Mouse (Mus musculus) embryonic facial prominence, embryonic 14.5 days (tissue): ENCODE results near the gene Smoc2. TPM values are rescaled to one million over a fixed set of nuclear protein-coding genes. Genes with fewer than 3 reads are reported as not detected.
A peak's percentile ranks its signal among the peaks of the same experiment; 100 is the strongest.

ENCODE experiments used
- ATAC-seq: fragments of 200-750 bp; cut with Nextera tagmentation; 2 replicates; pipeline ENCODE4 v1.8.0; 2017; ENCODE audit warnings: low read depth, moderate number of reproducible peaks, moderate TSS enrichment
- DNase-seq: peaks from one replicate; pipeline ENCODE4 v3.0.0-alpha.2; 2015; ENCODE audit warnings: low spot score
- H3K27ac ChIP-seq: fragments of 300-500 bp; sonication (generic); replicated peaks from 2 replicates; pipeline ENCODE4 v1.5.1; 2014; ENCODE audit warnings: low read depth, mild to moderate bottlenecking, low read length, moderate library complexity
- H3K27me3 ChIP-seq: fragments of 300-500 bp; sonication (generic); replicated peaks from 2 replicates; pipeline ENCODE4 v1.6.1; 2014; ENCODE audit warnings: low read length; ENCODE audit not compliant: control insufficient read depth, insufficient read depth
- H3K36me3 ChIP-seq: fragments of 300-500 bp; sonication (generic); 2 replicates; pipeline ENCODE4 v1.6.1; 2014; ENCODE audit warnings: low read length, mixed read lengths; ENCODE audit not compliant: control insufficient read depth, insufficient read depth
- H3K4me1 ChIP-seq: fragments of 300-500 bp; sonication (generic); 2 replicates; pipeline ENCODE4 v1.6.1; 2014; ENCODE audit warnings: antibody characterized with exemption, low read length; ENCODE audit not compliant: control insufficient read depth, insufficient read depth
- H3K4me2 ChIP-seq: fragments of 300-500 bp; sonication (generic); 2 replicates; pipeline ENCODE4 v1.6.1; 2014; ENCODE audit warnings: low read depth, mild to moderate bottlenecking, low read length, moderate library complexity, mixed read lengths
- H3K4me3 ChIP-seq: fragments of 300-500 bp; sonication (generic); 2 replicates; pipeline ENCODE4 v1.5.1; 2014; ENCODE audit warnings: low read depth, mild to moderate bottlenecking, low read length
- H3K9ac ChIP-seq: fragments of 300-500 bp; sonication (generic); 2 replicates; pipeline ENCODE4 v1.6.1; 2014; ENCODE audit warnings: low read depth, mild to moderate bottlenecking, low read length, moderate library complexity, mixed read lengths
- H3K9me3 ChIP-seq: fragments of 300-500 bp; sonication (generic); 2 replicates; pipeline ENCODE4 v1.6.1; 2016; ENCODE audit warnings: low read length; ENCODE audit not compliant: control insufficient read depth
- WGBS: fragments of 180-500 bp; shearing (Covaris S2); extraction: QIAGEN DNeasy Blood & Tissue Kit; methylation state at CpG from one replicate; pipeline ENCODE4 v1.1.7; 2014; 5-methylcytosine and 5-hydroxymethylcytosine counted together
- polyA plus RNA-seq: library from polyadenylated mRNA; unstranded; fragments of >200 nt; fragmentation: Nextera tagmentation; extraction: Ambion mirVana; gene quantifications from 2 replicates; pipeline ENCODE4 v1.2.1, GENCODE M21; 2014

Smoc2 gene
- polyA plus RNA-seq, 1 experiment from 2014 or later = 207 TPM

DNA sequence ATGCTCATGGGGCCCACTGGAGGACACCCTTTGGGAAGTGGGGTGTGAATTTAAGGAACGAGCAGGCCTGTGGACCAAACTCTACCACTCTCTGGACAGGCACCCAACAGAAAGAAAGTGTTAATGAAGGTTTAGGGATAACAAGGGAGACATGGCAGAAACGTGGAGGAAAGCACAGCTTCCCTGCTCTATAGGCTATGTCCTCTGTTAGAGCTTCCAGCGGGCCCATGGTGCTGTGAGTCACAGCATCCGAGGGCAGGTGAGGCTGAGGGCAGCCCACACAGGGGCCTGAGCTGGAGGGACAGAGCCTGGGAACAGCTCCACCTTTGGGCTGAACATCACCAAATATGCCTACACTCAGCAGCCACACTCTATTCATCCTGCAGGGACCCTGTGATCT, 66.2 kb downstream of the Smoc2 start:
- no peak overlapping the region for H3K27ac ChIP-seq
- H3K9me3 ChIP-seq = no peaks in the 10 kb centered on the region
- WGBS = 76% methylated on average over 4 of the region's 4 CpGs

DNA sequence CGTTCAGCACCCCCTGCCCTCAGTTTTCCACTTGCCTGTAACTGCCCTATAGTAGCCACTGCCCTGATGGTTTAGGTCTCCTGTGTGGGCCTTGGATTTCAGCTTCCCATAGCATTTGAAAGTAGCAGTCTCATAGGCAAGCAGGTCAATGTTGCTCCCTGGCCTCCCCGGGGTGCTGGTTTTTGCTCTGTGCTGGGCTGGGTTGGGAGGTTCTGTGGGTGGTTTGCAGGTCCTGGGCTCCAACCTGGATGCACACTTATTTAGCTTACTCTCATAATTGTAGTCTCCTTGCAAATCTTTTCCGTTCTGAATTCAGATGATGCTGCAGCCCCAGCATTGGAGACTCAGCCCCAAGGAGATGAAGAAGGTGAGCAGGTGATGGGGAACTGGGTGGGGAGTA, 67.6 kb downstream of the Smoc2 start:
- ATAC-seq (no peak), DNase-seq (no peak)
- Histone ChIP-seq H3K4me3 (no peak overlapping the region), H3K4me1 (no peaks in the 10 kb centered on the region; the same call in 1 of the 2 replicates), H3K9ac (no peak overlapping the region), H3K36me3 (no peaks in the 10 kb centered on the region), H3K27me3 (no peaks in the 10 kb centered on the region), H3K4me2 (no peak overlapping the region), H3K27ac (no peak overlapping the region), H3K9me3 (0 out of 2 replicates have a peak, but pooled peaks cover under 1% of the 10 kb centered on the region)
- 86% methylated on average over 3 of the region's 3 CpGs for WGBS

More for the DNA sequence above, 66.2 kb downstream of the Smoc2 start:
- Histone ChIP-seq H3K36me3 (no peaks in the 10 kb centered on the region), H3K4me1 (no peaks in the 10 kb centered on the region; the same call in 1 of the 2 replicates), H3K9ac (no peak overlapping the region), H3K4me2 (no peak overlapping the region), H3K4me3 (no peak overlapping the region), H3K27me3 (no peaks in the 10 kb centered on the region)
- DNase-seq (no peak), ATAC-seq (no peak)

DNA sequence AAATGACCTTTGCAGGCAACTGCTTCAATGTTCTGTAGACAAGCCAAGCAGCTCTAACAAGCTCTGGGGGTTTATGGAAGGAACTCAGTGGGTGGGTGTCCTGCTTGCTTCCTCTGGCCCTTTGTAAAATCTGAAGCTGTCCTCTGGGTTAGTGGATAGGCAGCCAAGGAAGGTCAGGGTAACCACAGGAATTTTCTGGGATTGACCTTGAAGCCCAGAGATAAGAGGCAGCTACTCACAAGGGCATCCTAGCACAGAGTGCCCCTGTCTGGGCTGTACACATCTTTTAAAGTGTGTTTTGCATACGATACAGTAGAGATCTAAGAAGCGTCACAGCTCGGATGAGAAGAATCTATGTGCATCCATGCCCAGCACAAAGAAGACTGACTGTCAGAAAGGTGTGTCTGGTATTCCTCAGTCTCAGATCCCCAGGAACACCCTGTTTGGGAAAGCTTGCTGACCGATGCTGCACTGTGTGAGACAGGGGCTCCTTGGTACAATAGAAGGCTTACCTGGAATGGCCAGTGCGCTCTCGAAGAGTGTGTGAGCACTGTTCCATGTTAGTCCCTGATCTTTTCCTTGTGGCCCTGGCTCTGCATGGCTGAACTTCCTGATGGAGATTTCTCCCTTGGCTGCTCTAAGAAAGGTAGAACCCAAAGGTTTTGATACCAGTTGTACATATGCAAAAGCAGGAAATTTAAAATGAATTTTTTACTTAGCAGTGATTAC, 69.9 kb downstream of the Smoc2 start:
- Histone ChIP-seq H3K4me1 (no peaks in the 10 kb centered on the region), H3K36me3 (peaks cover 6% of the 10 kb centered on the region; the same call in 1 of the 2 replicates), H3K27ac (no peak overlapping the region), H3K4me2 (no peak overlapping the region), H3K9ac (no peak overlapping the region), H3K27me3 (no peaks in the 10 kb centered on the region), H3K4me3 (no peak overlapping the region), H3K9me3 (0 out of 2 replicates have a peak, but pooled peaks cover 4% of the 10 kb centered on the region)
- ATAC-seq = no peak
- no peak for DNase-seq
- 91% methylated on average over 6 of the region's 6 CpGs for WGBS

DNA sequence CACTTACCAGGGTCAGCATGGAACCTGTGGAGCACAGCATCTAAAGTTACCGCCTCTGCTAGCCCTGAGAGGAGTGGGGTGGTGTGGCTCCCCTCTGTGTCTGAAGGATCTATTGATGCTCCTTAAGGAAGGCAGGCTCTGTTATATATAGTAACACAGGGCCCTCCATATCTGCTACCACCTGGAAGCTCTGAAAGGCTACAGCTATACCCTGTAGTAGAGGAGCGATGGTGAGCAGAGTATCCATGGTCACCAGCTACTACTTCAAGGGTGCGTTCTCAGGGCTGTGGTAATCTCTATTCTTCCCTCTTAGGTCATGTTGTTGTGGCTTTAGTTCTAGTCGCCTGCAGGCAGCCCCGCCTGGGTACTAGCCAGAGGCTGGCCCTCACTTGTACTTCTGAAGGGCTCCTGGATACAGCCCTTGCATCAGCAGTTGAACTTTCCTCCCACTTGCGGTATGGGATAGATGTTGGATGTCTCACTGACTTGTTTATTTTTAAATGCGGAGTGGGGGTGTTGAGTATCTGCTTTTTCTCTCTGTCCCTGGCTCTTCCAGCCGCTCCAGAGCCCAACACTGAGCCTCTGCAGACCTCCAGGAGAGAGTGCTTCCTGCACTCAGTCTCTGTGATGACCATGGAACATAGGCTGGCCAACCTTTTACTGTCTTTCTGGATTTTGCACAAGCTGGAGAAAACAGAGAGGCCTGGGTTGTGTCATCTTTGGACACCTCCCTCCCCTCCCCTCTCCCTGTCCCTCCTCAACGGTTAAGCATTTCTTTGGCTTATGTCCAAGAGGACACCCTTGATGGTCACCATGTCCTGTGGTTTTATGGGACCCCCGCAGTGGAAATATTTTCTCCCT, 74.1 kb downstream of the Smoc2 start:
- Histone ChIP-seq H3K4me1 (no peaks in the 10 kb centered on the region), H3K27ac (no peak overlapping the region), H3K9ac (no peak overlapping the region), H3K4me3 (no peak overlapping the region), H3K36me3 (peaks cover 6% of the 10 kb centered on the region; the same call in 1 of the 2 replicates), H3K9me3 (0 out of 2 replicates have a peak, but pooled peaks cover 4% of the 10 kb centered on the region), H3K27me3 (no peaks in the 10 kb centered on the region), H3K4me2 (no peak overlapping the region)
- WGBS = 80% methylated on average over 10 of the region's 10 CpGs
- DNase-seq (no peak), ATAC-seq (peak; percentile 57; the same call in 1 of the 2 replicates)

DNA sequence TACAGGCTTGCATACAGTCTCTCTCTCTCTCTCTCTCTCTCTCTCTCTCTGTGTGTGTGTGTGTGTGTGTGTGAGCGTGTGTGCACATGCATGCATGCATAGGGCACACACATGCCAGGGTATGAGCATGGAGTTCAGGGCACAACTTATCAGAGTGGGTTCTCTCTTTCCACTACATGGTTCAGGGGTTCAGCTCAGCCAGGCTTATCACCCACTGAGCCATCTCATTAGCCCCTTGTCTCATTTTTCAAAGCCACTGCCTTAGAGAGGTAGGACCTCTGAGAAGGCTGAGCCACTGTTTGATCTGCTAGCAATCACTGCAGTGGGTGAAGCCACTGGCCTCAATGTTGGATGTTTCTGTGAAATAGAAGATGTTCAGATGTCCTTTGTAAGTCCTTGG, 82.2 kb downstream of the Smoc2 start:
- Histone ChIP-seq H3K27me3 (no peaks in the 10 kb centered on the region), H3K9me3 (no peaks in the 10 kb centered on the region), H3K4me1 (no peaks in the 10 kb centered on the region), H3K4me2 (no peak overlapping the region), H3K9ac (no peak overlapping the region), H3K4me3 (no peak overlapping the region), H3K27ac (no peak overlapping the region), H3K36me3 (no peaks in the 10 kb centered on the region)
- 88% methylated on average over 1 of the region's 1 CpGs for WGBS
- no peak for DNase-seq
- no peak for ATAC-seq

DNA sequence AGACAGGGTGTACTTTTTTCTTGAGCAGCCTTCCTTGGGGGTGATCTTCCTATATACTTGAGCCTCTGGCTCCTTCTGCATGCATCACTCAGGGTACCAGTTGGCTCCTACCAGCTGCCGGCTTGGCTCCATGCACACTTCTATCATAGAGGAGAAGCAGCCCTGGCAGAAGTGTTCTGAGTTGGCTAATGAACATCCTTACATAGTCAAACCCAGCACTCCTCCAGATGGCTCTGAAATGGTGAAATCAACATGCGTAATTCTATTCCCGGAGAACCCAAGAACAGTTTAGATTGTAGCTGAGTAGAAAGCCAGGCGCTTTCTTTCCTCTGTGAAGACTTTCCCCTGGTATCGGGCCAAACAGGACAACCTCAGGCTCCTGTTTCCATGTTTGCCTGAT, 91.2 kb downstream of the Smoc2 start:
- WGBS = 82% methylated on average over 5 of the region's 5 CpGs
- ATAC-seq (no peak), DNase-seq (no peak)
- no peak overlapping the region for H3K9ac ChIP-seq
- H3K27ac ChIP-seq = no peak overlapping the region
- H3K4me2 ChIP-seq = no peak overlapping the region
- H3K9me3 ChIP-seq = no peaks in the 10 kb centered on the region
- no peak overlapping the region for H3K4me3 ChIP-seq
- H3K36me3 ChIP-seq = no peaks in the 10 kb centered on the region
- no peaks in the 10 kb centered on the region for H3K27me3 ChIP-seq
- peaks cover 17% of the 10 kb centered on the region; the same call in 1 of the 2 replicates for H3K4me1 ChIP-seq

DNA sequence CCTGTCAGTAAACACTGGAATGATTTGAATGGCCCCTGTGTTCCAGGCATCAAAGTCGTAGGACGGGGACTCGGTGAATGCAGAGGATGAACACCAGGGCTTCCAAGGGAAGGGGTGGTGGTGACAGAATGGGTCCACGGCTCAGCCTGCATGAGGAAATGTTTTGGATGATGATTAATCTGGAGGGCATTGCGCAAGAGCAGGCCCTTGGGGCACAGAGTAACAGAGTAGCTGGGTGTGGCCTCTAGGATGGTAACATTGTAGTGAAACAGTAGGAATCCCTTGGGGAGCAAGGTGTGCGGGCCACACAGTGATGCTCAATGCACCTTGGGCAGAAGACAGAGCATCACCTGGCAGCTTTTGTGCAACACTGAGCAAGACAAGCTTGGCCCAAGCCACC, 92.3 kb downstream of the Smoc2 start:
- ATAC-seq (peak; percentile 9; the same call in 1 of the 2 replicates), DNase-seq (no peak)
- Histone ChIP-seq H3K27me3 (no peaks in the 10 kb centered on the region), H3K9ac (no peak overlapping the region), H3K4me1 (peaks cover 17% of the 10 kb centered on the region; the same call in 1 of the 2 replicates), H3K9me3 (no peaks in the 10 kb centered on the region), H3K4me2 (no peak overlapping the region), H3K36me3 (no peaks in the 10 kb centered on the region), H3K4me3 (no peak overlapping the region), H3K27ac (no peak overlapping the region)
- WGBS = 60% methylated on average over 6 of the region's 6 CpGs

DNA sequence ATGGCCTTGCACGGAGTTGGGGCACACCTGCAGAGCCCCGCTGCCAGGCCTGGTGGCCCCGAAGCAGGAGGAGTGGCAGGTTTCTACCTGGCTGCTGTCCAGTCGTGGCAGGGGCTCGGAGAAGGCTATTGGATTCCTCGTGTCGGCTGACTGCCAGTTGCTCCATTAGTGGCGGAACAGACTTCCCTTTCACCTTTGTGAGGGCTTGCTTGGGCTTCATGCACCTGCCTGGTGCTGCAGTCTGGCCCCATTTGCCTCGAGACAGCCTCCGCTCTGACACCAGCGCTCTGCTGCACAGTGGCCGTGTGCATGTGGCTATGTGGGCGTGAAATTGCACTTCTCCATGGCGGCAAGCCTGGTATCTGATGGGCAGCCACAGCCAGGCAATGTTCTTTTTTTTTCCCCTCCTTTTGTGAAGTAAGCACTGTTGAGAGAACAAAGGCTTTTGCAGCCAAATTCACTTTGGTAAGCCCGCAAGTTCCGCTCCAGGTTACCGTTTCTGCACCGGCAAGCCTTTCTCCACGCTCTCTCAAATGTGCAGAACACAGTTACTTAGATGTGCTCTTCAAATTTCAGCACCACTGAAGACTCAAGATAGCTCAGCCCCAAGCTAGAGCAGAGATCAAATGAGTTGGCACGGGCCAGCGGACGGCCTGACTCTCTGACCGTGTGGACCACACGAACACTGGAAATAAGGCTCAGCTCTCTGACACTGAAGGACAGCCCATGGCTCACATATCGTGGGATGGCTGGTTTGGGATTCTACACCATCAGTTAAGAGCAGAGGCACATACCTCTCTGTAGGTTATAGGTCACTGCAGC, 93.2 kb downstream of the Smoc2 start:
- no peak overlapping the region for H3K9ac ChIP-seq
- H3K27me3 ChIP-seq = no peaks in the 10 kb centered on the region
- H3K27ac ChIP-seq = no peak overlapping the region
- no peak overlapping the region for H3K4me3 ChIP-seq
- H3K9me3 ChIP-seq = no peaks in the 10 kb centered on the region
- WGBS = 54% methylated on average over 25 of the region's 25 CpGs
- peak; percentile 81 for DNase-seq
- no peaks in the 10 kb centered on the region for H3K36me3 ChIP-seq
- H3K4me2 ChIP-seq = no peak overlapping the region
- peaks cover 17% of the 10 kb centered on the region; the same call in 1 of the 2 replicates for H3K4me1 ChIP-seq
- peak; percentile 87 for ATAC-seq
